Mouse (Mus musculus): ENCODE measurements at regions not wholly inside any gene's neighbourhood (a gene's known extent, or its start where the extent isn't known, plus 50 kb on each side); places are given as distances from the start of the nearest gene placed in this dataset.

DNA sequence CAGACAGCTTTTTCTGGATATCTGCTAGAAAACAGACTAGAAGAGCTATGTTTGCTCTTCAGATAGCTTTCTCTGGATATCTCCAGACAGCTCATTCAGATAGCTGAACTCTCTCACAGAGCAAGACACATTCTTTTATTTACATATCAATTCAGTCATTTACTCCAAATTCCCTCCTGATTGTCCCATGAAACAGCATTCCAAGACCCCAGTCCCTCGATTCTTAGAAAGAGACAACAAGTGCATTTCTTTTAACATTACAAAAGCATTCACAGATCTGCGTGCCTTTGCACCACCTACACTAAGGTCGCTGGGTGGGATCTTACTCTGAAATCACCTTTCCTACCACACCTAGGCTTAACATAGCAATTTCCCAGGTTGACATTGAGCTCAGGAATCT, 1039.5 kb upstream of the Ddx18 start:
- Histone ChIP-seq H3K27me3 (ENCODE audit: control insufficient read depth, insufficient read depth, insufficient read length) (no peaks in the 10 kb centered on the region), H3K79me2 (ENCODE audit: control insufficient read depth, insufficient read depth) (no peaks in the 10 kb centered on the region), H3ac (ENCODE audit: control insufficient read depth, insufficient read length) (no peak overlapping the region), H3K36me3 (ENCODE audit: control insufficient read depth, insufficient read depth) (no peaks in the 10 kb centered on the region), H3K4me3 (no peak overlapping the region), H3K4me2 (ENCODE audit: low read depth) (no peak overlapping the region)
- TF ChIP-seq POLR2AphosphoS2 (IDR thresholded peaks at IDR 0.05; ENCODE audit: insufficient read length, low read depth) (no peak), TCF3 (IDR thresholded peaks at IDR 0.05; ENCODE audit: insufficient read length, low read depth) (no peak), MYOG (IDR thresholded peaks at IDR 0.05; ENCODE audit: control insufficient read depth in 1 of 3, insufficient read depth in 1 of 3, insufficient read length in 2 of 3, low read depth in 2 of 3) (no peak), MYOD1 (IDR thresholded peaks at IDR 0.05; ENCODE audit: control insufficient read depth in 1 of 3, insufficient read length in 2 of 3, low read depth in 2 of 3) (no peak), E2F4 (IDR thresholded peaks at IDR 0.05; ENCODE audit: insufficient read depth) (no peak), SRF (IDR thresholded peaks at IDR 0.05; ENCODE audit: control insufficient read depth, insufficient read length, low read depth) (no peak), CEBPB (IDR thresholded peaks at IDR 0.05; ENCODE audit: insufficient read depth, poor library complexity, severe bottlenecking) (no peak), MAX (IDR thresholded peaks at IDR 0.05; ENCODE audit: low read depth) (no peak), POLR2A (IDR thresholded peaks at IDR 0.05; ENCODE audit: insufficient read length, low read depth) (no peak)

DNA sequence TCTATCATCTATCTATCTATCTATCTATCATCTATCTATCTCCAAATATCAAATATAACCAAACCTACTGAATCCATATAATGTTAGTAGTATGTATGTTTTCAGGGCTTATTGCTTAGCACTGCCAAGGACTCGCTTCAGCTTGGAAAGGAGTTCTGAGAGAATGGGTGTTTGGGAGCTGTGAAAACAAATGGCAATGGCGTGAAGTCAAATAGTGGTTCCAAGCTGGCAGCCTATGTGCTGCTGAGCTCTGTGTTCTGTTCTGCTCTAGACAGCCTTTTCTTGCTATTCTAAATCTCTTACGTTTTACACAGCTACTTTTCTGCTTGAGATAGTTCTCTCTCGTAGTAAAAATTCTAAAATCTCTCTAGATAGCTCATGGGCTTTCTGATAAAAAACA, 1008.2 kb upstream of the Ddx18 start:
- Histone ChIP-seq H3K79me2 (ENCODE audit: control insufficient read depth, insufficient read depth) (no peaks in the 10 kb centered on the region), H3K36me3 (ENCODE audit: control insufficient read depth, insufficient read depth) (no peaks in the 10 kb centered on the region), H3K4me2 (ENCODE audit: low read depth) (no peak overlapping the region), H3K4me3 (no peak overlapping the region), H3K27me3 (ENCODE audit: control insufficient read depth, insufficient read depth, insufficient read length) (no peaks in the 10 kb centered on the region), H3ac (ENCODE audit: control insufficient read depth, insufficient read length) (no peak overlapping the region)
- TF ChIP-seq TCF12 (IDR thresholded peaks at IDR 0.05; ENCODE audit: insufficient read depth, poor library complexity, severe bottlenecking), result no peak
- TF ChIP-seq POLR2AphosphoS2 (IDR thresholded peaks at IDR 0.05; ENCODE audit: insufficient read length, low read depth), result no peak

GRCm38 (mm10) chr1:122551596-122551995, 983.8 kb upstream of the Ddx18 start:
- TF ChIP-seq MAX (IDR thresholded peaks at IDR 0.05; ENCODE audit: low read depth) (no peak), POLR2A (IDR thresholded peaks at IDR 0.05; ENCODE audit: insufficient read length, low read depth) (no peak), REST (IDR thresholded peaks at IDR 0.05; ENCODE audit: insufficient read depth, insufficient read length) (no peak), POLR2AphosphoS2 (IDR thresholded peaks at IDR 0.05; ENCODE audit: insufficient read length, low read depth) (no peak), CEBPB (IDR thresholded peaks at IDR 0.05; ENCODE audit: insufficient read depth, poor library complexity, severe bottlenecking) (no peak), MYOG (IDR thresholded peaks at IDR 0.05; ENCODE audit: control insufficient read depth in 1 of 3, insufficient read depth in 1 of 3, insufficient read length in 2 of 3, low read depth in 2 of 3) (no peak)
- Histone ChIP-seq H3K36me3 (ENCODE audit: control insufficient read depth, insufficient read depth) (no peaks in the 10 kb centered on the region), H3K79me2 (ENCODE audit: control insufficient read depth, insufficient read depth) (no peaks in the 10 kb centered on the region), H3K27me3 (ENCODE audit: control insufficient read depth, insufficient read depth, insufficient read length) (no peaks in the 10 kb centered on the region), H3ac (ENCODE audit: control insufficient read depth, insufficient read length) (no peak overlapping the region), H3K4me2 (ENCODE audit: low read depth) (no peak overlapping the region), H3K4me3 (no peak overlapping the region)

- Histone ChIP-seq H3ac (ENCODE audit: control insufficient read depth, insufficient read length) (no peak overlapping the region), H3K4me3 (no peak overlapping the region), H3K79me2 (ENCODE audit: control insufficient read depth, insufficient read depth) (no peaks in the 10 kb centered on the region), H3K4me2 (ENCODE audit: low read depth) (no peak overlapping the region), H3K36me3 (ENCODE audit: control insufficient read depth, insufficient read depth) (no peaks in the 10 kb centered on the region), H3K27me3 (ENCODE audit: control insufficient read depth, insufficient read depth, insufficient read length) (no peaks in the 10 kb centered on the region)
- TF ChIP-seq REST (IDR thresholded peaks at IDR 0.05; ENCODE audit: insufficient read depth, insufficient read length) (no peak), MAX (IDR thresholded peaks at IDR 0.05; ENCODE audit: low read depth) (no peak), MYOG (IDR thresholded peaks at IDR 0.05; ENCODE audit: control insufficient read depth in 1 of 3, insufficient read depth in 1 of 3, insufficient read length in 2 of 3, low read depth in 2 of 3) (no peak), TCF12 (IDR thresholded peaks at IDR 0.05; ENCODE audit: insufficient read depth, poor library complexity, severe bottlenecking) (no peak), CEBPB (IDR thresholded peaks at IDR 0.05; ENCODE audit: insufficient read depth, poor library complexity, severe bottlenecking) (no peak), POLR2A (IDR thresholded peaks at IDR 0.05; ENCODE audit: insufficient read length, low read depth) (no peak), TCF3 (IDR thresholded peaks at IDR 0.05; ENCODE audit: insufficient read length, low read depth) (no peak)
Measured at GRCm38 (mm10) chr1:122509580-122509979, 941.8 kb upstream of the Ddx18 start.

- Histone ChIP-seq H3K27me3 (ENCODE audit: control insufficient read depth, insufficient read depth, insufficient read length) (no peaks in the 10 kb centered on the region), H3ac (ENCODE audit: control insufficient read depth, insufficient read length) (no peak overlapping the region), H3K36me3 (ENCODE audit: control insufficient read depth, insufficient read depth) (no peaks in the 10 kb centered on the region), H3K4me2 (ENCODE audit: low read depth) (no peak overlapping the region), H3K4me3 (no peak overlapping the region), H3K79me2 (ENCODE audit: control insufficient read depth, insufficient read depth) (no peaks in the 10 kb centered on the region)
- TF ChIP-seq E2F4 (IDR thresholded peaks at IDR 0.05; ENCODE audit: insufficient read depth) (no peak), REST (IDR thresholded peaks at IDR 0.05; ENCODE audit: insufficient read depth, insufficient read length) (no peak), POLR2AphosphoS2 (IDR thresholded peaks at IDR 0.05; ENCODE audit: insufficient read length, low read depth) (no peak), USF1 (IDR thresholded peaks at IDR 0.05; ENCODE audit: low read depth) (no peak), CEBPB (IDR thresholded peaks at IDR 0.05; ENCODE audit: insufficient read depth, poor library complexity, severe bottlenecking) (no peak), TCF3 (IDR thresholded peaks at IDR 0.05; ENCODE audit: insufficient read length, low read depth) (no peak), TCF12 (IDR thresholded peaks at IDR 0.05; ENCODE audit: insufficient read depth, poor library complexity, severe bottlenecking) (no peak), MAX (IDR thresholded peaks at IDR 0.05; ENCODE audit: low read depth) (no peak), POLR2A (IDR thresholded peaks at IDR 0.05; ENCODE audit: insufficient read length, low read depth) (no peak), MYOD1 (IDR thresholded peaks at IDR 0.05; ENCODE audit: control insufficient read depth in 1 of 3, insufficient read length in 2 of 3, low read depth in 2 of 3) (no peak), SRF (IDR thresholded peaks at IDR 0.05; ENCODE audit: control insufficient read depth, insufficient read length, low read depth) (no peak), MYOG (IDR thresholded peaks at IDR 0.05; ENCODE audit: control insufficient read depth in 1 of 3, insufficient read depth in 1 of 3, insufficient read length in 2 of 3, low read depth in 2 of 3) (no peak)
Measured at GRCm38 (mm10) chr1:122501707-122502106, 933.9 kb upstream of the Ddx18 start.

All from myocyte (in vitro differentiated cells).